Mouse (Mus musculus) limb, embryonic 12.5 days (tissue): ENCODE data around the gene Hist1h2ap. TPM values are rescaled to one million over a fixed set of nuclear protein-coding genes. Genes with fewer than 3 reads are reported as not detected.
"Not testable (repeated sequence)": the region's sequence is repeated elsewhere in the genome, so short reads cannot be mapped to it uniquely, and the experiment has no call there.

Experiments used
- ATAC-seq: fragments of 200-750 bp; cut with Nextera tagmentation; 2 replicates; pipeline ENCODE4 v1.8.0; 2017; ENCODE audit warnings: low read depth, moderate TSS enrichment; ENCODE audit not compliant: insufficient number of reproducible peaks, insufficient read depth, low FRiP score, low TSS enrichment
- H3K27ac ChIP-seq: fragments of 300-500 bp; sonication (generic); 2 replicates; pipeline ENCODE4 v1.5.1; 2016; ENCODE audit warnings: mild to moderate bottlenecking, moderate library complexity
- H3K27me3 ChIP-seq: fragments of 300-500 bp; sonication (generic); 2 replicates; pipeline ENCODE4 v1.6.1; 2016; ENCODE audit warnings: mild to moderate bottlenecking, moderate library complexity
- H3K36me3 ChIP-seq: fragments of 300-500 bp; sonication (generic); 2 replicates; pipeline ENCODE4 v1.6.1; 2016; ENCODE audit warnings: mild to moderate bottlenecking, moderate library complexity
- H3K4me1 ChIP-seq: fragments of 300-500 bp; sonication (generic); replicated peaks from 2 replicates; pipeline ENCODE4 v1.6.1; 2016
- H3K4me2 ChIP-seq: fragments of 300-500 bp; sonication (generic); 2 replicates; pipeline ENCODE4 v1.6.1; 2016; ENCODE audit warnings: mild to moderate bottlenecking, moderate library complexity
- H3K4me3 ChIP-seq: fragments of 300-500 bp; sonication (generic); replicated peaks from 2 replicates; pipeline ENCODE4 v1.5.1; 2016; ENCODE audit warnings: mild to moderate bottlenecking
- H3K9ac ChIP-seq: fragments of 300-500 bp; sonication (generic); replicated peaks from 2 replicates; pipeline ENCODE4 v1.6.1; 2016; ENCODE audit warnings: mild to moderate bottlenecking, moderate library complexity
- H3K9me3 ChIP-seq: fragments of 300-500 bp; sonication (generic); 2 replicates; pipeline ENCODE4 v1.6.1; 2016; ENCODE audit warnings: mild to moderate bottlenecking, moderate library complexity
- WGBS: fragments of 180-500 bp; shearing (Covaris S2); methylation state at CpG from one replicate; pipeline ENCODE4 v1.1.7; 2016; 5-methylcytosine and 5-hydroxymethylcytosine counted together
- polyA plus RNA-seq: library from polyadenylated mRNA; unstranded; fragments of >200 nt; fragmentation: Nextera tagmentation; extraction: Ambion mirVana; gene quantifications from 2 replicates; pipeline ENCODE4 v1.2.1, GENCODE M21; 2016

Hist1h2ap gene
- polyA plus RNA-seq, 1 experiment from 2014 or later, result 7,120 TPM

GRCm38 (mm10) chr13:21846356-21846755 is 13.0 kb upstream of the Hist1h2ap start:
- not testable (repeated sequence) for H3K4me2 ChIP-seq, H3K36me3 ChIP-seq, H3K9ac ChIP-seq, H3K4me3 ChIP-seq, H3K27me3 ChIP-seq, H3K27ac ChIP-seq, H3K9me3 ChIP-seq, H3K4me1 ChIP-seq, ATAC-seq

- not testable (repeated sequence) for H3K36me3 ChIP-seq, H3K4me2 ChIP-seq, H3K9me3 ChIP-seq, H3K9ac ChIP-seq, H3K27me3 ChIP-seq, H3K4me1 ChIP-seq, H3K4me3 ChIP-seq, H3K27ac ChIP-seq
- no CpG with 5 or more reads among the region's 4 CpGs for WGBS
- peak; percentile 68 for ATAC-seq
These were observed 7.2 kb upstream of the Hist1h2ap start for GRCm38 (mm10) chr13:21840508-21840907.

- WGBS, result under 1% methylated on average over 28 of the region's 58 CpGs
- not testable (repeated sequence) for H3K27me3 ChIP-seq, H3K4me1 ChIP-seq, H3K9ac ChIP-seq, H3K36me3 ChIP-seq, H3K9me3 ChIP-seq
- ATAC-seq, result peak; percentile 82
- Histone ChIP-seq H3K4me2 (peak within 1 kb of the TSS; percentile 45), H3K4me3 (peak within 1 kb of the TSS; percentile 24), H3K27ac (peak within 1 kb of the TSS; percentile 70; the same call in 1 of the 2 replicates)
These were observed 1.6 kb downstream of the Hist1h2ap start, which contains the start of gene Hist1h4n for GRCm38 (mm10) chr13:21831418-21832394. Gene Hist1h4n (minus strand): TSS chr13:21832196.

GRCm38 (mm10) chr13:21830344-21830743 is 3.0 kb downstream of the Hist1h2ap start:
- no peak overlapping the region for H3K4me3 ChIP-seq
- peaks cover 3% of the 10 kb centered on the region; the same call in 1 of the 2 replicates for H3K36me3 ChIP-seq
- H3K4me2 ChIP-seq, result 0 out of 2 replicates have a peak overlapping the region, but pooled peaks have one; percentile 15

GRCm38 (mm10) chr13:21828511-21828910 is 4.8 kb downstream of the Hist1h2ap start:
- 76% methylated on average over 3 of the region's 3 CpGs for WGBS
- H3K4me1 ChIP-seq, result no peaks in the 10 kb centered on the region
- no peak for ATAC-seq
- no peaks in the 10 kb centered on the region for H3K9me3 ChIP-seq
- H3K27me3 ChIP-seq, result no peaks in the 10 kb centered on the region
- H3K27ac ChIP-seq, result no peak overlapping the region
- no peak overlapping the region for H3K4me3 ChIP-seq
- H3K4me2 ChIP-seq, result no peak overlapping the region
- no peak overlapping the region for H3K9ac ChIP-seq
- H3K36me3 ChIP-seq, result peaks cover 3% of the 10 kb centered on the region; the same call in 1 of the 2 replicates

More at GRCm38 (mm10) chr13:21830344-21830743, 3.0 kb downstream of the Hist1h2ap start:
- 82% methylated on average over 10 of the region's 10 CpGs for WGBS
- no peaks in the 10 kb centered on the region for H3K9me3 ChIP-seq
- ATAC-seq, result no peak
- no peak overlapping the region for H3K9ac ChIP-seq
- H3K4me1 ChIP-seq, result no peaks in the 10 kb centered on the region
- no peaks in the 10 kb centered on the region for H3K27me3 ChIP-seq
- H3K27ac ChIP-seq, result peak overlapping the region; percentile 60

GRCm38 (mm10) chr13:21820082-21820890 is 13.0 kb downstream of the Hist1h2ap start:
- H3K27me3 ChIP-seq, H3K9me3 ChIP-seq, H3K36me3 ChIP-seq, H3K9ac ChIP-seq, H3K4me3 ChIP-seq, H3K4me1 ChIP-seq, ATAC-seq, H3K27ac ChIP-seq, H3K4me2 ChIP-seq: not testable (repeated sequence)
- WGBS, result 72% methylated on average over 7 of the region's 16 CpGs

GRCm38 (mm10) chr13:21812092-21812491 is 21.2 kb downstream of the Hist1h2ap start:
- H3K27me3 ChIP-seq, H3K9me3 ChIP-seq, H3K4me1 ChIP-seq, H3K9ac ChIP-seq, H3K36me3 ChIP-seq: not testable (repeated sequence)
- Histone ChIP-seq H3K4me2 (peak overlapping the region; percentile 46), H3K4me3 (peak overlapping the region; percentile 29), H3K27ac (peak overlapping the region; percentile 70)
- WGBS, result 0% methylated on average over 12 of the region's 14 CpGs
- ATAC-seq, result peak; percentile 61; the same call in 1 of the 2 replicates

GRCm38 (mm10) chr13:21811539-21811938 is 21.8 kb downstream of the Hist1h2ap start, which contains the start of gene Hist1h4m:
Gene Hist1h4m (plus strand): TSS chr13:21811746.
- not testable (repeated sequence) for H3K9me3 ChIP-seq, H3K27me3 ChIP-seq, H3K36me3 ChIP-seq, H3K9ac ChIP-seq, H3K4me1 ChIP-seq
- peak within 1 kb of the TSS; percentile 46 for H3K4me2 ChIP-seq
- peak within 1 kb of the TSS; percentile 29 for H3K4me3 ChIP-seq
- 0 out of 2 replicates have a peak, but pooled peaks have one; percentile 17 for ATAC-seq
- no CpG with 5 or more reads among the region's 24 CpGs for WGBS
- H3K27ac ChIP-seq, result peak within 1 kb of the TSS; percentile 70

GRCm38 (mm10) chr13:21811074-21811473 is 22.2 kb downstream of the Hist1h2ap start:
- H3K36me3 ChIP-seq, H3K27me3 ChIP-seq, H3K27ac ChIP-seq, H3K4me1 ChIP-seq, H3K4me3 ChIP-seq, H3K4me2 ChIP-seq, H3K9ac ChIP-seq, H3K9me3 ChIP-seq: not testable (repeated sequence)
- peak; percentile 24; the same call in 1 of the 2 replicates for ATAC-seq
- no CpG with 5 or more reads among the region's 8 CpGs for WGBS

GRCm38 (mm10) chr13:21810073-21810472 is 23.2 kb downstream of the Hist1h2ap start, which contains the start of the genes Hist1h2bq and Hist1h2ao:
Gene Hist1h2bq (minus strand): TSS chr13:21810197.
Gene Hist1h2ao (plus strand): TSS chr13:21810465.
- not testable (repeated sequence) for H3K4me3 ChIP-seq, H3K27me3 ChIP-seq, H3K4me2 ChIP-seq, H3K9ac ChIP-seq, H3K36me3 ChIP-seq, H3K4me1 ChIP-seq, H3K27ac ChIP-seq, H3K9me3 ChIP-seq
- WGBS, result no CpG with 5 or more reads among the region's 23 CpGs
- ATAC-seq, result peak; percentile 95

- not testable (repeated sequence) for H3K4me1 ChIP-seq, H3K27me3 ChIP-seq, H3K9me3 ChIP-seq, H3K4me3 ChIP-seq, H3K4me2 ChIP-seq, H3K36me3 ChIP-seq, H3K9ac ChIP-seq, H3K27ac ChIP-seq
- ATAC-seq, result peak; percentile 75
- WGBS, result no CpG with 5 or more reads among the region's 4 CpGs
These were observed 30.2 kb downstream of the Hist1h2ap start for GRCm38 (mm10) chr13:21803058-21803457.
